Mouse (Mus musculus) leukemia stem cell, adult 10-12 weeks (primary cell): ENCODE results near the gene Foxo1. TPM values are rescaled to one million over a fixed set of nuclear protein-coding genes. Genes with fewer than 3 reads are reported as not detected.

Experiments
- polyA plus RNA-seq: library from polyadenylated mRNA; stranded (reverse); fragments of >175 nt; gene quantifications from 2 replicates; pipeline ENCODE4 v1.2.3, GENCODE M21; 2012; ENCODE audit warnings: low replicate concordance

Gene Foxo1
- 4.1 and 8.6 TPM in 2 replicates for polyA plus RNA-seq

GRCm38 (mm10) chr3:52267652-52268486, at the start of gene Foxo1:
Gene Foxo1 (plus strand): TSS chr3:52268336.

Other genes starting within 250 kb of the Foxo1 start
- 1.0 and 1.3 TPM in 2 replicates for gene Maml3, start 163.3 kb upstream of the Foxo1 start, polyA plus RNA-seq